Mouse (Mus musculus): ENCODE data around the gene Htr1f. TPM values are rescaled to one million over a fixed set of nuclear protein-coding genes. Genes with fewer than 3 reads are reported as not detected.

The Htr1f gene
- polyA plus RNA-seq, 1 experiment from 2014 or later = 0.09 TPM

DNA sequence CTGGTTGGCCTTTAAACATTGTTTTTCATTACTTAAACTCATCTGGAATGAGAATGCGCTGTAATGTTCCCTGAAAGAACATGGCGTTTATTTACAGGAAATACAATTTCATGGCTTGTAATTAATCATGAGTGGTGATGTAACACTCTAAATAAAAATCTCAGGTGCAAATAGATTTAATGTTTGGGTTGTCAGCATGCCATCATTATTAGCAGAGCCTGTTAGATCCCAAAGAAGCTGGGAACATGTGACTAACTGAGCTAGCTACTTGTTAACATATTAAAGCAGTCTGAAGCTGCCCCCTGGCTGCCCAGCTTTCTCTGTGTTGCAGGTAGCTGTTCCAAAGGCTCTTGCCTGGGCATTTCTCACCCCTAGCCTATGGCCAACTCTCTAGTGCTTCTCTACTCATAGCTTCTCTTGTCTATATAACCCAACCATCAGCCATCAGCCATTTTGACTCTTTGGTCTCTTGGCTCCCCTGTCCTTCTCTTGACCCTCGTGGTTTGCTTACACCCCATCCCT lies 227.0 kb downstream of the Htr1f start:
- Histone ChIP-seq H3K4me1 (no peaks in the 10 kb centered on the region), H3K27ac (replicated peaks) (no peak overlapping the region)
- 89% methylated on average over 3 of the region's 3 CpGs for WGBS

DNA sequence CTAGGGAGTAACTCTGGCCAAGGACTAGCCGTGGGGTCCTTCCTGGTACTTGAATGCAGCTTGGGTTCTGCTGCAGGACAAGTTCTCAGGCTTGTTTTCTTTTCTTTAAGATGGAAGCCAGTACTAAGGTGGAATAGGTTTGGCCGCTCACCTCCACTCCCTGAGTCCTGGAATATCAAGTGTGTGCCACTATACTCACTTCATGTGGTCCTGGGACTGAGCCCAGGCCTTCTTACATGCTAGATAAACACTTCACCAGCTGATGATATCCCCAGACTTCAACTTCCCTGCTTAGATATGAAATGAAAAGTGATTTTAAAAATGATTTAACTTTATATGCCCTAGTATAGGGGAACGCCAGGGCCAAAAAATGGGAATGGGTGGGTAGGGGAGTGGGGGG lies 228.3 kb downstream of the Htr1f start:
- 0 out of 2 replicates have a peak, but pooled peaks cover 3% of the 10 kb centered on the region for H3K4me1 ChIP-seq
- H3K4me3 ChIP-seq = no peak overlapping the region
- 89% methylated on average over 3 of the region's 3 CpGs for WGBS
- no peak overlapping the region for H3K27ac ChIP-seq (replicated peaks)
- no peaks in the 10 kb centered on the region for H3K9me3 ChIP-seq (replicated peaks)
- no peaks in the 10 kb centered on the region for H3K27me3 ChIP-seq (ENCODE audit: low read depth, poor library complexity, severe bottlenecking)
- DNase-seq (ENCODE audit: low spot score) = no peak
- H3K36me3 ChIP-seq = no peaks in the 10 kb centered on the region

More for the DNA sequence above, 227.0 kb downstream of the Htr1f start:
- Histone ChIP-seq H3K36me3 (no peaks in the 10 kb centered on the region), H3K9me3 (replicated peaks) (no peaks in the 10 kb centered on the region), H3K27me3 (ENCODE audit: low read depth, poor library complexity, severe bottlenecking) (no peaks in the 10 kb centered on the region), H3K4me3 (no peak overlapping the region)
- no peak for DNase-seq (ENCODE audit: low spot score)

DNA sequence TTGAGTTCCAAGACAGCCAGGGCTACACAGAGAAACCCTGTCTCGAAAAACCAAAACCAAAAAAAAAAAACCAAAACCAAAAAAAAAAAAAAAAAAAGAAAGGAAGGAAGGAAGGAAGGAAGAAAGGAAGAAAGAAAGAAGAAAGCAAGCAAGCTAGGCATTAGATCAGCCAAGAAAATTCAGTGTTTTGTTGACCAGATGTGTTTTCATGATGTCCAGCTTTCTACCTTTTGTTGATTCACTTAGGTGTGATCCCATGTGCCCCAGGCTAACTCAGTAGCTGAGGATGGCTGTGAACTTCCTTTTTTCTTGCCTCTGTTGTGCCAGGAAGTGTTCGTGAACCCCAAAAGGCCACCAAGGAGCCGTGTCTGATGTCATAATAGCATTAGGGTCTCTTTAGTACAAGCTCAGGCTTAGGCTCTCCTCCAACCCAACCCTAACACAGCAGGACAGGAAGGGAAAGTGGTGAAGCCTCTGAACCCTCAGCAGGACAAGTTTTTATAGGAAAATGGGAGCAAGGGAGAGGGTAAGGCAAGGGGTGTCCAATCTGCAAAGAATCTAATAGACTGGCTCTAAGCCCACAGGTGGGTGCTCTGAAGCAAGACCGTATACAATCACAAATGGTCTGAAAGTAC lies 228.9 kb downstream of the Htr1f start:
- no peak for DNase-seq (ENCODE audit: low spot score)
- no peak overlapping the region for H3K27ac ChIP-seq (replicated peaks)
- no peak overlapping the region for H3K4me3 ChIP-seq
- no peaks in the 10 kb centered on the region for H3K27me3 ChIP-seq (ENCODE audit: low read depth, poor library complexity, severe bottlenecking)
- no peaks in the 10 kb centered on the region for H3K9me3 ChIP-seq (replicated peaks)
- 75% methylated on average over 4 of the region's 4 CpGs for WGBS
- no peaks in the 10 kb centered on the region for H3K36me3 ChIP-seq
- 0 out of 2 replicates have a peak, but pooled peaks cover 3% of the 10 kb centered on the region for H3K4me1 ChIP-seq

DNA sequence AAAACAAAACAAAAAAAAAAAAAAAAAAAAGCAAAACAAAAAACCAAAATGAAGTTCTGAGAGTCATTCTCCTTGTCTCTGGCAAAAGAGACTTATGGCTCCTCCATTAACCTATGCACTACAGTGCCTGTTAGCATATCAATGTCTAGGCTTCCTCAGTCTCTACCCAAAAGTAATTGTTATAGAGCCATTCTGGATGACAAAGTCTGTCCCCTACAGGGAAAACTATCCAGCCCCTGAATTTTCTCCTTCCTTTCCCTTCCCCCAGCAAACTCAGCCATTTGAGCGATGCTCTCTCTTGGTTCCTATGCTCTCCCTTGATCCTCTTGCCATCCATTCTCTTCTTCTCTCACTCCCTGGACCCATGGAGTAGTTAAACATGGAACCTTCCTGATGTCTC lies 229.8 kb downstream of the Htr1f start:
- H3K4me1 ChIP-seq = 0 out of 2 replicates have a peak, but pooled peaks cover 3% of the 10 kb centered on the region
- 85% methylated on average over 1 of the region's 1 CpGs for WGBS
- no peak for DNase-seq (ENCODE audit: low spot score)
- no peaks in the 10 kb centered on the region for H3K36me3 ChIP-seq
- H3K9me3 ChIP-seq (replicated peaks) = no peaks in the 10 kb centered on the region
- H3K27me3 ChIP-seq (ENCODE audit: low read depth, poor library complexity, severe bottlenecking) = no peaks in the 10 kb centered on the region
- H3K4me3 ChIP-seq = no peak overlapping the region
- H3K27ac ChIP-seq (replicated peaks) = no peak overlapping the region

DNA sequence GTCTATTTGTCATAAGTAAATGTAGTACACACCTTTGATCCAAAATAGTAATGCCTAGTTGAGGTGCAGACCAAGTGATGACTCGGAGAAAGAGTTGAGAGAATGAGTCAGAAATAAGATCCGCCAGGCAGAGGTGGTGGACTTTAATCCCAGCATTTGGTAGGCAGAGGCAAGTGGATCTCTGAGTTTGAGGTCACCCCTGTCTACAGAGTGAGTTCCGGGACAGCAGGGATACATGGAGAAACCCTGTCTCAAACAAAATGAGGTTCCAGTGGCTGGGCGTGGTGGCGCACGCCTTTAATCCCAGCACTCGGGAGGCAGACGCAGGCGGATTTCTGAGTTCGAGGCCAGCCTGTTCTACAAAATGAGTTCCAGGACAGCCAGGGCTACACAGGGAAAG lies 230.3 kb downstream of the Htr1f start:
- no peak overlapping the region for H3K27ac ChIP-seq (replicated peaks)
- 94% methylated on average over 10 of the region's 10 CpGs for WGBS

More for the DNA sequence above, 230.3 kb downstream of the Htr1f start:
- DNase-seq (ENCODE audit: low spot score) = no peak
- Histone ChIP-seq H3K36me3 (no peaks in the 10 kb centered on the region), H3K9me3 (replicated peaks) (no peaks in the 10 kb centered on the region), H3K4me3 (no peak overlapping the region), H3K4me1 (0 out of 2 replicates have a peak, but pooled peaks cover 3% of the 10 kb centered on the region), H3K27me3 (ENCODE audit: low read depth, poor library complexity, severe bottlenecking) (no peaks in the 10 kb centered on the region)

Small RNA genes lying within 50 kb of the gene (microRNA-seq; reads per million reads assigned to microRNA genes)
- not detected for gene Gm23374

Measured in midbrain, embryonic 10.5 days (tissue).